Mouse (Mus musculus) bone marrow macrophage, adult 2 months (primary cell): ENCODE data around the gene Rab11fip3.

Source experiments
- CTCF ChIP-seq: IDR thresholded peaks from 2 replicates; pipeline ENCODE4 v1.5.1; 2012; ENCODE audit warnings: low read depth, mild to moderate bottlenecking, low read length, moderate library complexity
- POLR2A ChIP-seq: IDR thresholded peaks from 2 replicates; pipeline ENCODE4 v1.6.1; 2012; ENCODE audit warnings: mild to moderate bottlenecking, low read depth, low read length, borderline replicate concordance

DNA sequence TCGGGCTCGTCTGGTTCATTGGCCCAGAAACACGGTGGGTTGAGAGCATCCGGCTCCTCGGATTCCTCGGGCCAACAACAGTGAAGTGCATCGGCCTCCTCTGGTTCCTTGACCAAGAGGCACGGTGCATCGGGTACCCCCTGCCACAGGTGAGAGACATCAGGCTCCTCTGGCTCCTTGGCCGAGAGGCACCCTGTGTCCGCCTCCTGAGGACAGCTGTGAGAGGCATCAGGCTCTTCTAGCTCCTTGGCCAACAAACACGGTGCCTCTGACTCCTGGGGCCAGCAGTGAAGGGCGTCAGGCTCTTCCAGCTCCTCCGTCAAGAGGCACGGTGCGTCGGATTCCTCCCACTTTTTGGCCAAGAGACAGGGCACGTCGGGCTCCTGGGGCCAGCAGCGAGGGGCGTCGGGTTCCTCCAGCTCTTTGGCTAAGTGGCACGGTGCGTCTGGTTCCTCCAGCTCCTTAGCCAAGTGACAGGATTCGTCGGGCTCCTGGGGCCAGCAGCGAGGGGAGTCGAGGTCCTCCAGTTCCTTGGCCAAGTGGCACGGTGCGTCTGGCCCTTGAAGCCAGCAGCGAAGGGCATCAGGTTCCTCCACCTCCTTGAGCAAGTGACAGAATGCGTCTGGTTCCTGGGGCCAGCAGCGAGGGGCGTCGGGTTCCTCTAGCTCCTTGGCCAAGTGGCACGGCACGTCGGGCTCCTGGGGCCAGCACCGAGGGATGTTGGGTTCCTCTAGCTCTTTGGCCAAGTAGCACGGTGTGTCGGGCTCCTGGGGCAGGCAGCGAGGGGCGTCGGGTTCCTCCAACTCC is 1.1 kb downstream of the Rab11fip3 start:
- TF ChIP-seq CTCF (no peak), POLR2A (no peak)
